Mouse (Mus musculus): ENCODE measurements around the gene Cbx4. TPM values are rescaled to one million over a fixed set of nuclear protein-coding genes. Genes with fewer than 3 reads are reported as not detected.
A peak's percentile ranks its signal among the peaks of the same experiment; 100 is the strongest.
"Not testable (repeated sequence)": the region's sequence is repeated elsewhere in the genome, so short reads cannot be mapped to it uniquely, and the experiment has no call there.

The Cbx4 gene
- polyA plus RNA-seq, 1 experiment from 2014 or later: 6.5 TPM

DNA sequence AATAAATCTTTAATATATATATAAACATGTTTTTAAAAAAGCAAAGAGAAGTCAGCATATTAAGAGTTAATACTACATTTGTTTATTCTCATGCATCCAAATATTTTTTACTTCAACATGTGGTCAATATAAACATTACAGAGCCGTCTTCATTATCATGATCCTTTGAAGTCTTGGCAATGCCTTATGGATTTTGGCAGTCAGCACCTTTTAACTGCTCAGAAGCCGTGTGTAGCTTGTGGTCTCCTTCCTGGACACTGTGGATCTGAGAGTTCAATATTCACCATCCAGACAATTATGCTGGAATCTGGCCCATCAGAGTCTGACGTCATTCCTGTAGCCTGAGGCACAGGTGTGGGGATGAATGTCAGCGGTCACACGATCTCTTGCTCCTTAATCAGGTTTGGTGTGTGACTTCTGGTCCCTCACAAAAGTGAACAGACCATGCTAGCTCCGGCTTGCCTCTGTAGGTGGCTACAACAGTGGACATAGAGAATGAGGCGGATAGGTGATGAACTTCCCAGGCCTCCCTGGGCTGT lies 19.1 kb upstream of the Cbx4 start:
- Histone ChIP-seq H3K36me3 (ENCODE audit: control insufficient read depth, insufficient read depth) (no peaks in the 10 kb centered on the region), H3K4me1 (replicated peaks; ENCODE audit: control insufficient read depth, insufficient read depth, low read length) (peaks cover 9% of the 10 kb centered on the region; the same call in 1 of the 2 replicates), H3K4me3 (ENCODE audit: low read depth, low read length) (no peak overlapping the region), H3K27me3 (replicated peaks; ENCODE audit: control insufficient read depth, insufficient read depth, low read length) (no peaks in the 10 kb centered on the region), H3K27ac (ENCODE audit: low read depth, low read length) (peak overlapping the region; percentile 54; the same call in 1 of the 2 replicates), H3K9ac (ENCODE audit: low read depth, low read length) (no peak overlapping the region), H3K4me2 (replicated peaks; ENCODE audit: low read depth) (no peak overlapping the region; the same call in 1 of the 2 replicates), H3K9me3 (ENCODE audit: control insufficient read depth) (no peaks in the 10 kb centered on the region)
- 51% methylated on average over 7 of the region's 7 CpGs for whole genome bisulfite sequencing
- ATAC-seq: no peak
- no peak for TF ChIP-seq CTCF (IDR thresholded peaks at IDR 0.05; ENCODE audit: low read depth)

GRCm38 (mm10) chr11:119103991-119104390 lies 18.0 kb upstream of the Cbx4 start:
- H3K27ac ChIP-seq (ENCODE audit: low read depth, low read length): no peak overlapping the region
- H3K4me1 ChIP-seq (replicated peaks; ENCODE audit: control insufficient read depth, insufficient read depth, low read length): peaks cover 9% of the 10 kb centered on the region; the same call in 1 of the 2 replicates
- 77% methylated on average over 3 of the region's 3 CpGs for WGBS
- TF ChIP-seq CTCF (IDR thresholded peaks at IDR 0.05; ENCODE audit: low read depth): no peak
- no peak overlapping the region for H3K9ac ChIP-seq (ENCODE audit: low read depth, low read length)
- H3K36me3 ChIP-seq (ENCODE audit: control insufficient read depth, insufficient read depth): no peaks in the 10 kb centered on the region
- no peak overlapping the region for H3K4me3 ChIP-seq (ENCODE audit: low read depth, low read length)
- H3K4me2 ChIP-seq (replicated peaks; ENCODE audit: low read depth): no peak overlapping the region
- no peaks in the 10 kb centered on the region for H3K27me3 ChIP-seq (replicated peaks; ENCODE audit: control insufficient read depth, insufficient read depth, low read length)
- ATAC-seq: no peak
- H3K9me3 ChIP-seq (ENCODE audit: control insufficient read depth): no peaks in the 10 kb centered on the region

- H3K27ac ChIP-seq (ENCODE audit: low read depth, low read length); H3K4me2 ChIP-seq (replicated peaks; ENCODE audit: low read depth); H3K4me3 ChIP-seq (ENCODE audit: low read depth, low read length); H3K4me1 ChIP-seq (replicated peaks; ENCODE audit: control insufficient read depth, insufficient read depth, low read length); H3K36me3 ChIP-seq (ENCODE audit: control insufficient read depth, insufficient read depth); ATAC-seq; H3K9me3 ChIP-seq (ENCODE audit: control insufficient read depth); H3K9ac ChIP-seq (ENCODE audit: low read depth, low read length); H3K27me3 ChIP-seq (replicated peaks; ENCODE audit: control insufficient read depth, insufficient read depth, low read length): not testable (repeated sequence)
- 55% methylated on average over 4 of the region's 4 CpGs for WGBS
Measured at GRCm38 (mm10) chr11:119100355-119100754, 14.3 kb upstream of the Cbx4 start.

DNA sequence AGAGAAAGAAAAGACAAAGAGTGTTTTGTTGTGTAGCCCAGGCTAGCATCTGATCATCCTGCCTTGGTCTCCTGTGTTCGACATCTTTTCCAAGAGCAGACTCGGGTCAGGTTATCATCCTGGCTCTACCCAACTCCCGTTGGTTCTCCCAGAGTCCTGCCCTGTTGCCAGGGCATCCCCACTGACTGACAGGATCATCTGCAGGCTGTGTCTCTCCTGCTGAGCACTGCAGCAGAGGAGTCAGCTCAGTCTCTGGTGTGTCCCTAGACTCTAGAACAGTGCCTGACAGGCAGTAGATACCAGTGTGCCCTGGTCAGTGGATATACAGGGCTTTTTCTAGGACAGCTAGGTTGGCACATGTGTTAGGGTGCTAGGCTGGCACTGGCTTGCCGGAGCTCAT lies 12.2 kb upstream of the Cbx4 start:
- WGBS: 77% methylated on average over 4 of the region's 4 CpGs
- no peaks in the 10 kb centered on the region for H3K36me3 ChIP-seq (ENCODE audit: control insufficient read depth, insufficient read depth)
- no peaks in the 10 kb centered on the region for H3K4me1 ChIP-seq (replicated peaks; ENCODE audit: control insufficient read depth, insufficient read depth, low read length)
- no peaks in the 10 kb centered on the region for H3K9me3 ChIP-seq (ENCODE audit: control insufficient read depth)
- no peak overlapping the region for H3K4me3 ChIP-seq (ENCODE audit: low read depth, low read length)
- H3K27me3 ChIP-seq (replicated peaks; ENCODE audit: control insufficient read depth, insufficient read depth, low read length): no peaks in the 10 kb centered on the region
- H3K27ac ChIP-seq (ENCODE audit: low read depth, low read length): no peak overlapping the region
- no peak overlapping the region for H3K9ac ChIP-seq (ENCODE audit: low read depth, low read length)
- TF ChIP-seq CTCF (IDR thresholded peaks at IDR 0.05; ENCODE audit: low read depth): no peak
- H3K4me2 ChIP-seq (replicated peaks; ENCODE audit: low read depth): no peak overlapping the region
- no peak for ATAC-seq

GRCm38 (mm10) chr11:119095441-119095840 lies 9.4 kb upstream of the Cbx4 start:
- H3K36me3 ChIP-seq (ENCODE audit: control insufficient read depth, insufficient read depth): no peaks in the 10 kb centered on the region
- no peak for ATAC-seq
- TF ChIP-seq CTCF (IDR thresholded peaks at IDR 0.05; ENCODE audit: low read depth): no peak
- H3K4me2 ChIP-seq (replicated peaks; ENCODE audit: low read depth): no peak overlapping the region
- H3K27me3 ChIP-seq (replicated peaks; ENCODE audit: control insufficient read depth, insufficient read depth, low read length): no peaks in the 10 kb centered on the region
- H3K27ac ChIP-seq (ENCODE audit: low read depth, low read length): no peak overlapping the region
- WGBS: 30% methylated on average over 3 of the region's 3 CpGs
- no peaks in the 10 kb centered on the region for H3K9me3 ChIP-seq (ENCODE audit: control insufficient read depth)
- H3K4me1 ChIP-seq (replicated peaks; ENCODE audit: control insufficient read depth, insufficient read depth, low read length): no peaks in the 10 kb centered on the region
- no peak overlapping the region for H3K9ac ChIP-seq (ENCODE audit: low read depth, low read length)
- H3K4me3 ChIP-seq (ENCODE audit: low read depth, low read length): no peak overlapping the region

- Histone ChIP-seq H3K4me2 (replicated peaks; ENCODE audit: low read depth) (no peak overlapping the region), H3K9ac (ENCODE audit: low read depth, low read length) (no peak overlapping the region), H3K36me3 (ENCODE audit: control insufficient read depth, insufficient read depth) (no peaks in the 10 kb centered on the region), H3K4me1 (replicated peaks; ENCODE audit: control insufficient read depth, insufficient read depth, low read length) (peaks cover 18% of the 10 kb centered on the region; the same call in 1 of the 2 replicates), H3K9me3 (ENCODE audit: control insufficient read depth) (no peaks in the 10 kb centered on the region), H3K4me3 (ENCODE audit: low read depth, low read length) (no peak overlapping the region), H3K27ac (ENCODE audit: low read depth, low read length) (no peak overlapping the region), H3K27me3 (replicated peaks; ENCODE audit: control insufficient read depth, insufficient read depth, low read length) (peaks cover 18% of the 10 kb centered on the region)
- WGBS: 62% methylated on average over 1 of the region's 1 CpGs
- TF ChIP-seq CTCF (IDR thresholded peaks at IDR 0.05; ENCODE audit: low read depth): no peak
- no peak for ATAC-seq
Measured at GRCm38 (mm10) chr11:119093322-119093721, 7.3 kb upstream of the Cbx4 start.

GRCm38 (mm10) chr11:119092286-119092685 lies 6.3 kb upstream of the Cbx4 start:
- Histone ChIP-seq H3K36me3 (ENCODE audit: control insufficient read depth, insufficient read depth) (no peaks in the 10 kb centered on the region), H3K4me1 (replicated peaks; ENCODE audit: control insufficient read depth, insufficient read depth, low read length) (peaks cover 23% of the 10 kb centered on the region), H3K9ac (ENCODE audit: low read depth, low read length) (no peak overlapping the region), H3K27me3 (replicated peaks; ENCODE audit: control insufficient read depth, insufficient read depth, low read length) (peaks cover 20% of the 10 kb centered on the region), H3K4me2 (replicated peaks; ENCODE audit: low read depth) (no peak overlapping the region), H3K9me3 (ENCODE audit: control insufficient read depth) (no peaks in the 10 kb centered on the region), H3K4me3 (ENCODE audit: low read depth, low read length) (no peak overlapping the region), H3K27ac (ENCODE audit: low read depth, low read length) (peak overlapping the region; percentile 54)
- TF ChIP-seq CTCF (IDR thresholded peaks at IDR 0.05; ENCODE audit: low read depth): no peak
- WGBS: 65% methylated on average over 3 of the region's 3 CpGs
- no peak for ATAC-seq

Data from intestine, postnatal 0 days (tissue).